In genomic region chr5:139493690-139494089, GRCm38 (mm10) we compare ENCODE assay signal across 31 mouse cellular contexts. TPM values are rescaled to one million over a fixed set of nuclear protein-coding genes. Genes with fewer than 3 reads are reported as not detected.
DNase-seq lines count a peak whose midpoint lies in the region; ATAC-seq and TF ChIP-seq lines count a peak whose summit lies in the region.
"Had no signal": no experiment of that assay in that cellular context is flagged by ENCODE, and none has a peak within 500 bp of the region (broad histone marks: within the 10 kb centered on the region; RNA-seq: fewer than 3 reads in every experiment).

No protein-coding gene starts in this region.

- WGBS in kidney, embryonic 15.5 days: 22% methylated on average over 5 of the region's 5 CpGs
- WGBS in neural tube, embryonic 12.5 days: 26% methylated on average over 5 of the region's 5 CpGs
- WGBS in neural tube, embryonic 15.5 days: 18% methylated on average over 5 of the region's 5 CpGs
- WGBS in intestine, embryonic 15.5 days: 39% methylated on average over 5 of the region's 5 CpGs
- 62% methylated on average over 5 of the region's 5 CpGs for WGBS in heart, adult 2 months

- TF ChIP-seq CTCF in heart, adult 2 months (IDR thresholded peaks at IDR 0.05): no peak

- H3K36me3 ChIP-seq in kidney, embryonic 15.5 days: no peaks in the 10 kb centered on the region
- H3K36me3 ChIP-seq in neural tube, embryonic 12.5 days: no peaks in the 10 kb centered on the region
- H3K36me3 ChIP-seq in neural tube, embryonic 15.5 days: no peaks in the 10 kb centered on the region
- no peaks in the 10 kb centered on the region for H3K36me3 ChIP-seq in intestine, embryonic 15.5 days
- H3K36me3 ChIP-seq in heart, adult 2 months (ENCODE audit: control insufficient read depth, insufficient read depth, low read length): no peaks in the 10 kb centered on the region
- H3K36me3 ChIP-seq: G1E; heart, embryonic 12.5 days; heart, embryonic 15.5 days; hindbrain, embryonic 10.5 days; hindbrain, embryonic 13.5 days had no signal

- H3K9ac ChIP-seq in kidney, embryonic 15.5 days: no peak overlapping the region
- no peak overlapping the region for H3K9ac ChIP-seq in neural tube, embryonic 12.5 days
- no peak overlapping the region for H3K9ac ChIP-seq in neural tube, embryonic 15.5 days (replicated peaks)
- no peak overlapping the region for H3K9ac ChIP-seq in intestine, embryonic 15.5 days
- H3K9ac ChIP-seq in heart, adult 2 months (ENCODE audit: low read depth, low read length): no peak overlapping the region
- H3K9ac ChIP-seq: forebrain, postnatal 0 days; heart, embryonic 12.5 days; heart, embryonic 15.5 days; hindbrain, embryonic 13.5 days had no signal

- H3K79me2 ChIP-seq in heart, adult 2 months (replicated peaks; ENCODE audit: control insufficient read depth, insufficient read depth, low read length): no peaks in the 10 kb centered on the region

- no peaks in the 10 kb centered on the region for H3K9me3 ChIP-seq in kidney, embryonic 15.5 days (replicated peaks)
- no peaks in the 10 kb centered on the region for H3K9me3 ChIP-seq in neural tube, embryonic 12.5 days
- no peaks in the 10 kb centered on the region for H3K9me3 ChIP-seq in neural tube, embryonic 15.5 days (replicated peaks)
- no peaks in the 10 kb centered on the region for H3K9me3 ChIP-seq in intestine, embryonic 15.5 days
- H3K9me3 ChIP-seq: G1E; heart, embryonic 12.5 days; heart, embryonic 15.5 days; hindbrain, embryonic 10.5 days; hindbrain, embryonic 13.5 days had no signal

- H3K4me2 ChIP-seq in kidney, embryonic 15.5 days: no peak overlapping the region
- H3K4me2 ChIP-seq in neural tube, embryonic 12.5 days (replicated peaks): no peak overlapping the region
- no peak overlapping the region for H3K4me2 ChIP-seq in neural tube, embryonic 15.5 days
- no peak overlapping the region for H3K4me2 ChIP-seq in intestine, embryonic 15.5 days (replicated peaks)
- H3K4me2 ChIP-seq: heart, embryonic 12.5 days; heart, embryonic 15.5 days; hindbrain, embryonic 13.5 days had no signal

- H3K27me3 ChIP-seq in kidney, embryonic 15.5 days: peaks cover 27% of the 10 kb centered on the region
- peaks cover 7% of the 10 kb centered on the region; the same call in 1 of the 2 replicates for H3K27me3 ChIP-seq in neural tube, embryonic 12.5 days (replicated peaks)
- no peaks in the 10 kb centered on the region for H3K27me3 ChIP-seq in neural tube, embryonic 15.5 days (replicated peaks)
- peaks cover 12% of the 10 kb centered on the region; the same call in 1 of the 2 replicates for H3K27me3 ChIP-seq in intestine, embryonic 15.5 days (replicated peaks)
- no peaks in the 10 kb centered on the region; the same call in 1 of the 2 replicates for H3K27me3 ChIP-seq in heart, adult 2 months (ENCODE audit: control insufficient read depth, insufficient read depth, low read length)
- H3K27me3 ChIP-seq: Patski had no signal

- H3K4me3 ChIP-seq in kidney, embryonic 15.5 days (replicated peaks): no peak overlapping the region
- no peak overlapping the region for H3K4me3 ChIP-seq in neural tube, embryonic 12.5 days
- H3K4me3 ChIP-seq in neural tube, embryonic 15.5 days (replicated peaks): no peak overlapping the region
- H3K4me3 ChIP-seq in intestine, embryonic 15.5 days (replicated peaks): no peak overlapping the region
- no peak overlapping the region for H3K4me3 ChIP-seq in heart, adult 2 months
- H3K4me3 ChIP-seq: gastrocnemius, adult 2 months; heart, embryonic 12.5 days; heart, embryonic 15.5 days; hindbrain, embryonic 10.5 days; hindbrain, embryonic 13.5 days had no signal

- no peak for DNase-seq in kidney, postnatal 4 days
- DNase-seq in heart, adult 2 months: no peak
- no peak for DNase-seq in embryo, embryonic 9.5 days (ENCODE audit: extremely low spot score)
- DNase-seq: adrenal gland, postnatal 10 days; adrenal gland, postnatal 36 days; B cell, adult 2 months; cerebellum, adult 18-20 months; cerebellum, adult 9-11 months; cerebellum, postnatal 25 days; forebrain, postnatal 0 days; gastrocnemius, adult 2 months; gastrocnemius, postnatal 14 days; heart, adult 11 months; heart, postnatal 10 days; heart, postnatal 36 days had no signal

- peak; percentile 61; the same call in 1 of the 2 replicates for ATAC-seq in kidney, embryonic 15.5 days (replicated peaks; ENCODE audit: low FRiP score)
- 0 out of 2 replicates have a peak, but pooled peaks have one; percentile 37 for ATAC-seq in neural tube, embryonic 12.5 days (ENCODE audit: low FRiP score, low read depth)
- ATAC-seq in neural tube, embryonic 15.5 days (ENCODE audit: low FRiP score): no peak
- 0 out of 2 replicates have a peak, but pooled peaks have one; percentile 17 for ATAC-seq in intestine, embryonic 15.5 days
- ATAC-seq: forebrain, embryonic 14.5 days; forebrain, postnatal 0 days; hindbrain, embryonic 16.5 days; Patski had no signal

- peaks cover 20% of the 10 kb centered on the region for H3K4me1 ChIP-seq in kidney, embryonic 15.5 days
- no peaks in the 10 kb centered on the region; the same call in 1 of the 2 replicates for H3K4me1 ChIP-seq in neural tube, embryonic 12.5 days
- H3K4me1 ChIP-seq in neural tube, embryonic 15.5 days: peaks cover 6% of the 10 kb centered on the region
- H3K4me1 ChIP-seq in intestine, embryonic 15.5 days (replicated peaks): no peaks in the 10 kb centered on the region
- H3K4me1 ChIP-seq in heart, adult 2 months (ENCODE audit: control insufficient read depth, insufficient read depth, low read length): no peaks in the 10 kb centered on the region
- H3K4me1 ChIP-seq: hindbrain, embryonic 10.5 days had no signal

- intact Hi-C loops in heart, adult 2 months (cut with DNase I): no loop called here

- H3K27ac ChIP-seq in kidney, embryonic 15.5 days: peak overlapping the region; percentile 63
- peak overlapping the region; percentile 7; the same call in 1 of the 2 replicates for H3K27ac ChIP-seq in neural tube, embryonic 12.5 days
- no peak overlapping the region for H3K27ac ChIP-seq in neural tube, embryonic 15.5 days (replicated peaks)
- H3K27ac ChIP-seq in intestine, embryonic 15.5 days: no peak overlapping the region
- no peak overlapping the region for H3K27ac ChIP-seq in heart, adult 2 months
- H3K27ac ChIP-seq: gastrocnemius, adult 2 months; heart, embryonic 15.5 days; hindbrain, embryonic 10.5 days; hindbrain, embryonic 13.5 days had no signal

- TF ChIP-seq POLR2A in heart, adult 2 months (IDR thresholded peaks at IDR 0.05; ENCODE audit: insufficient read depth, low read depth, low read length): no peak

- TF ChIP-seq EP300 in heart, adult 2 months (IDR thresholded peaks at IDR 0.05; ENCODE audit: insufficient read depth, low read depth, low read length): no peak

RNA-seq across cellular contexts. Expression of gene Zfand2a, which starts 9.3 kb away (rescaled TPM):
- polyA plus RNA-seq in kidney, embryonic 15.5 days (2015; fragmentation: Nextera tagmentation; extraction: Ambion mirVana): 9.8 and 13.2 TPM in 2 replicates
- 10.1 and 15.2 TPM in 2 replicates for polyA plus RNA-seq in neural tube, embryonic 12.5 days (2016; fragmentation: Nextera tagmentation; extraction: Ambion mirVana)
- 22.9 and 23.2 TPM in 2 replicates for polyA plus RNA-seq in neural tube, embryonic 15.5 days (2015; fragmentation: Nextera tagmentation; extraction: Ambion mirVana)
- 6.0 and 7.0 TPM in 2 replicates for polyA plus RNA-seq in intestine, embryonic 15.5 days (2015; fragmentation: Nextera tagmentation; extraction: Ambion mirVana)
- 10 to 100 TPM; 14.0 to 16.7 TPM for total RNA-seq in heart, adult 2 months (2021)
- polyA plus RNA-seq in heart, adult 2 months (2012; rRNA removed): 12.0 and 17.6 TPM in 2 replicates

RNA-seq across cellular contexts. Expression of gene 3110082I17Rik, which starts 33.4 kb away (rescaled TPM):
- 39.9 and 43.3 TPM in 2 replicates for polyA plus RNA-seq in kidney, embryonic 15.5 days (2015; fragmentation: Nextera tagmentation; extraction: Ambion mirVana)
- 23.7 and 24.1 TPM in 2 replicates for polyA plus RNA-seq in neural tube, embryonic 12.5 days (2016; fragmentation: Nextera tagmentation; extraction: Ambion mirVana)
- 15.7 and 22.7 TPM in 2 replicates for polyA plus RNA-seq in neural tube, embryonic 15.5 days (2015; fragmentation: Nextera tagmentation; extraction: Ambion mirVana)
- polyA plus RNA-seq in intestine, embryonic 15.5 days (2015; fragmentation: Nextera tagmentation; extraction: Ambion mirVana): 31.8 and 38.4 TPM in 2 replicates
- total RNA-seq in heart, adult 2 months (2021): 1 to 10 TPM; 4.9 to 5.6 TPM
- 5.4 and 5.7 TPM in 2 replicates for polyA plus RNA-seq in heart, adult 2 months (2012; rRNA removed)

RNA-seq across cellular contexts. Expression of gene Uncx, which starts 49.6 kb away (rescaled TPM):
- 90.8 and 96.1 TPM in 2 replicates for polyA plus RNA-seq in kidney, embryonic 15.5 days (2015; fragmentation: Nextera tagmentation; extraction: Ambion mirVana)
- 92.9 and 107 TPM in 2 replicates for polyA plus RNA-seq in neural tube, embryonic 12.5 days (2016; fragmentation: Nextera tagmentation; extraction: Ambion mirVana)
- polyA plus RNA-seq in neural tube, embryonic 15.5 days (2015; fragmentation: Nextera tagmentation; extraction: Ambion mirVana): 23.7 and 35.3 TPM in 2 replicates
- polyA plus RNA-seq in intestine, embryonic 15.5 days (2015; fragmentation: Nextera tagmentation; extraction: Ambion mirVana): 0.23 TPM in 1 of 2 replicates, not detected in the other
- not detected for total RNA-seq in heart, adult 2 months (2021)
- polyA plus RNA-seq in heart, adult 2 months (2012; rRNA removed): not detected in 2 replicates
- total RNA-seq: adrenal gland, adult 18-20 months; adrenal gland, postnatal 10 days; adrenal gland, postnatal 36 days; CH12.LX; common myeloid progenitor, adult 5-6 weeks; G1E; gastrocnemius, adult 2 months; gastrocnemius, postnatal 14 days; gastrocnemius, postnatal 4 days; heart, postnatal 10 days; heart, postnatal 36 days had no signal
- polyA plus RNA-seq: G1E; heart, embryonic 15.5 days; Patski had no signal

Comparison
In these comparisons a context has a peak if more than half of its experiments do, and no peak if none do; other contexts are left out.
1. H3K27ac ChIP-seq: peak in kidney, embryonic 15.5 days (single experiment) and neural tube, embryonic 12.5 days (single experiment); none in neural tube, embryonic 15.5 days (single experiment), intestine, embryonic 15.5 days (single experiment) and heart, adult 2 months (single experiment).
2. RNA of gene Uncx, which starts 49.6 kb away (polyA plus RNA-seq): 90.8 to 96.1 TPM in kidney, embryonic 15.5 days, 92.9 to 107 TPM in neural tube, embryonic 12.5 days and 23.7 to 35.3 TPM in neural tube, embryonic 15.5 days; 0.23 TPM in intestine, embryonic 15.5 days and not detected in heart, adult 2 months; every median in the first group is over 10 times any median in the second.